Mouse (Mus musculus): Measurements from ENCODE around the gene Fam71b.
"Not testable (repeated sequence)": the region's sequence is repeated elsewhere in the genome, so short reads cannot be mapped to it uniquely, and the experiment has no call there.

The Fam71b gene

DNA sequence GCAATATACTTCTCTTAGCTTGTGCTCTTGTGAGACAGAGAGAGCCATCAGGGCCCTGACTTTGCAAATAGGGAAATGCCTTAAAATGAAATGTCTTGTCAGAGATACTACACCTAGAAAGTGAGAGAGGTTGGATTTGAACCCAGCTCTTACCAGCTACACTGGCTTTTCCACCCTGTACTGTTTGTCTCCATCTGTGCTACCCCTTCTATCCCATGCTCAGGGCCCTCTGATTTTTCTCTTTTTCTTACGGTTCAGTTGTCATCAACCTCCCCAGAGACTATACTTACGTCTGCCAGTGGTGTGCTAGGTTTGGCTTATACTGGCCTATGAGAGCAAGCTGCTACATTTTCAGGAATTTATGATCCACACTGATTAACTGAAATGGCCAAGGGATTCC, 11.4 kb upstream of the Fam71b start:
- DNase-seq (ENCODE audit: low spot score) = no peak

DNA sequence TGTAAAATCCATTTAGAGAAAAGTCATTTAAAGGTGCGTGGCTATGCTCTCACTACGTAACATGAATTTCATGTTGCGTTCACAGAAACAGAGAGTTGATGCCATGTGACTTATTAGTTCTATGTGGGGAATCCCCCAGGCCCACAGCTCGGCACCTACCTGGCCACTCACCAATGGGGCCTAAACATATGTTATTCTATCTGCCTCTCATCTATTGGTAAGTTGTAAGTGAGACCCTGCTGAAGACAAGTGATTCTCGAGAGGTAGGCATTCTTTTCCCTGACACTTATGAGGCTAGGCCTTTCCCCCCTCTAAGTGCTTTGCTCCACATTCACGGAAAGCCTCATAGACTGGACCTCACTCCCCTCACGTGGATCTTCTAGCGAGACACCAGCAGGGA, 9.8 kb upstream of the Fam71b start:
- DNase-seq (ENCODE audit: low spot score) = no peak

DNA sequence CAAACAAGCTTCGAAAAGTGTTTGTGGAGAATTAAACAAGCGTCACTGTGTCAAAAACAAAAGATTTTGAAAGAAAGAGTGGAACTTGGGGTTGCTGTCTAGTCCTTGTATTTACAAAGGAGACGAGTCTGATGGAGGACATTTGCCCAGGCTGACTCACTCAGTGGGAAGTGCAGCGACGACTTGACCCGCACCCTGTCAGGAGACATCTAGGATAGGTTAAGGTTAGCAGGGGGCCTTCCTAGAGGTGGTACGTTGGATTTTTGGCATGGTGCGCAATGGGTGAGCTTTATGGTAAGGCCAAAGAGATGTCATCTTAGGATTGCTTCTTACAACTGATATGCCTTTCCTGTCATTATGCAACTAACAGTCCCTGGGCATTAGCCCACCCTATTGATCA, 9.3 kb upstream of the Fam71b start:
- no peak for DNase-seq (ENCODE audit: low spot score)

DNA sequence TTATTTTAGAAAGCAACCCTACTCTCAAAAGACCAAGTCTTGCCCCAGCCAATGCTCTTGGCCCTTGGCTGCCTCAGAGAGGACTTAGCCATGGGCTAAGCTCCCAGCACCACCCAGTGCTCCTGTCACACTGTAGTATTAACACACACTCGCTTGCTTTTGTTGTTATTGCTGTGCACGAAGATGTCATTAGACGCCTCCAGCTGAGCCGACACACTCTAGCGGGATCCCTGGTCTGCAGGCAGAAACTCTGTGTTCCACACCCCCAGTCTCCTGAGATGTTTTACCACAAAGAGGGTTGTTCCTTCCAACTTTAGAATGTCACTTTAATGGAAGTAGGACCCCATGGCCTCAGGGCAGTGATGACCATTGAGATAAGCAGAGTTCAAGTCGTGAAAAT, 7.9 kb upstream of the Fam71b start:
- DNase-seq (ENCODE audit: low spot score) = no peak

DNA sequence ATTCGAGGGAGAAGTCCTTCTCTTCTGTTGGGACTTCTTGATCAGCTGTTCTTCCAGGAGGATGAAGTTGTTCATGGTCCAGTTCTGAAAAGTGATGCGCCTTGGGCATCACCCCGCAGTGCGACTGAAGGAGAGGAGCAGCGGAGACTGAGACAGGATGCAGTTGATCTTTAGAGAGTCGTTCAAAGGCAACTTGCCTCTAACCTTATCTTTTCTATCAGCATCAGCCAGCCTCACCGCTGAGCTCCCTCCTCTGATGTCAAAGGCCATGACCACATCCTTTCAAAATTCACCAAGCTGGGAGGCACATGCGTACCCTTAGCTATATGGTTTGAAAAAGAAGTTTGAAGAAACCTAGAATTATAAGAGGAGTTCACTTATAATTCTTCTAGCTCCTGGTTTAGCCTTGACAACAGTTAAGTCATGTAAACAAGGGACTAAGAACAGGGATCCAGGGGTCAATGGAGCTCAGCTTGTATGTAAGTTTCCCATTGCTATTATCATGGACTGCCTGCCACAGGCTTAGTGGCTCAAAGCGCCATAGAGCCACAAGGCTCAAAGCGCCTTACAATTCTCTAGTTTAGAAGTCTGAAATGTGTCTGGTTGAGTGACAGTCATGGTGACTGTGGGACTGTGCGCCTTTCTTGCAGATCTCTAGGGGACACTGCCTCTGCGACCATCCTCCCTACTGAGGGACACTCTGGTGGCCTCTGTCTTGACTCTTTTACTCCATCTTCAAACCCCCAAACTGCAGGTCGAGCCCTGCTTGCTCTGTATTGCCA, 6.8 kb upstream of the Fam71b start, which contains the start of gene Itk:
Gene Itk, minus strand, starts transcription at position 180 of the 782 bp plus-strand sequence.
- DNase-seq (ENCODE audit: low spot score) = no peak

DNA sequence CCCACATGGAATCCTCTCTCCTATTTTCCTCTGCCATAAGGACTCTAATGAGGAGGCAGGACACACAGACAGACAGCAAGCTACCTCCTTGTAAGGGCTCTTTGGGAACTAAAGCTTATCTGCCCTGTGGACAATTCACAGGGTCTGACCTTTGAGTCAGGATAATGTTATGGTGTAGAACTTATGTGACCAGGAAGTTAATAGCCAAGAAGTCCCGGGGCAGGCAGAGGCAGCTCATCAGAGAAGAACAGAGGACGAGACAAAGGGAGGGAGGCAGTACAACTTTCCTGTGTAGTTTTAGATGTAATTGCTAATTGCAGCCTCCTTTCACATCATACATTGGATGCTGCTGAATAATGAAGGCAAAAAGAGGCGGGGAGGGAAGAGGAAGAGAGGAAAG, 5.7 kb upstream of the Fam71b start:
- DNase-seq (ENCODE audit: low spot score) = no peak

DNA sequence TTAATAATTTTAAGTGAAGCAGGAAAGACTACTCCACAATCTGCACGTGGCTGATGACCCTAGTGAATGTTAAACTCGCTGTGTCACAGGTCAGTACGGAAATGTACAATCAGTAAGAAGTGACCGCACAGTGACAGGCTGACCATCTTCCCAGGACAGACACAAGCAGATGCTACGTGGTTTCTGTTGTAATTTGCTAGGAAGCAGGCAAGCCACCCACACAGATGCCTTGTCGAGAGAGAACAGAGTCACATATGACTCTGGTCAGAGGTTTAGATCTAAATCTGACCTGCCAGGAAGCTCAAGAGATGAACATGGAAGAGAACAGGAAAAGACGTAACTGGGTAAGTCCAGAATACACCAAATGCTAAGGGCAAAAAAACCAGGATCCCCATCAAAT, 3.5 kb upstream of the Fam71b start:
- DNase-seq (ENCODE audit: low spot score) = no peak

DNA sequence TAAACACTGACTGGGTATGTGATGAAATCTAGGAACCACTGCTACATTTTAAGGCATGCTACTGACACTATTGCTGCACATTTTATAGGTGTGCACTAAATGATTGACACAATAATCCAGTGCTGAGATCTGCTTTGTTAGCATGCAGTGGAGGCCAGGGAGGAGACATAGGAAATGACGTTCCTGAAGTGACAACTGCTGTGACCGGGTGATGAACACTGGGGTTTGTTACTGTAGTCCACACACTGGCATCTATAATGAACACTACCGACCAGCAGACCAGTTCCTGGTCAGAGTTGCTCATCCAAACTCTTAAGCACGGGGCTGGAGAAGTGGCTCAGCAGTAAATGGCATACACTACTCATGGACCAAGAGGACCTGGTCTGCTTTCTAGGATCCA, 2.9 kb upstream of the Fam71b start:
- no peak for DNase-seq (ENCODE audit: low spot score)

DNA sequence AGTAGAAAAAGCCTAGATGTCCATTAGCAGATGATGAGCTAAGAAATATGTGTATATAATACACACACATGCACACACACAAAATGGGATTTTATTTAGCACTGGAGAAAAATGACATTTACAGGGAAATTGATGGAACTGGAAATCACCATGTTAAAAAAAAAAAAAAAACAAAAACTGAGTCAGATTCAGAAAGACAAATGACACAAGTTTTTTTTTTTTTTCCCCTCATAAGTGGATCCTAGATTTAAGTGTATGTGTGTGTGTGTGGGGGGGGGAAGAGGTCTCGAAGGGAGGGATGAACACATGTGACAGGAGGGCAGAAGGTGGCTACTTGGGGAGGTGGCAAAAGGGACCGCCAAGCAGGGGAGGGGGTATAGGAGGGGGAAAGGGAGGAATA, 1.3 kb upstream of the Fam71b start:
- no peak for DNase-seq (ENCODE audit: low spot score)

DNA sequence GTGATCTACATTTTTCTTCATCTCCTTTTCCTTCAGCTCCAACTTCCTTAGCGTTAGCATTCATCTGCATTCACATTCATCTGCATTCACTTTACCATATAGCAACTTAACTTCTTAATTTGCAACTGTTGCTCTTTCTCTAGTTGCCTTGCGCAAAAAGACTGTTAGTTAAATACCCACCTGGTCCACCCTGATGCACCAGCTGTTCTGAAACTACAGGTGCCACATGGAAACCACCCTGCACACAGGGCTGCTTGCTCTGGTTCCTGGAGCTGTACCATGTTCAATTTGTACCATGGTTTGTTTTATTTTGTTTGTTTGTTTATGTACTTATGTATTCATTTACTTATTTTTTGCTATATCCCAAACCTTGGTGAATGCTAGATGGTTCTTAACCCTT, 661 bp upstream of the Fam71b start:
- no peak for DNase-seq (ENCODE audit: low spot score)

DNA sequence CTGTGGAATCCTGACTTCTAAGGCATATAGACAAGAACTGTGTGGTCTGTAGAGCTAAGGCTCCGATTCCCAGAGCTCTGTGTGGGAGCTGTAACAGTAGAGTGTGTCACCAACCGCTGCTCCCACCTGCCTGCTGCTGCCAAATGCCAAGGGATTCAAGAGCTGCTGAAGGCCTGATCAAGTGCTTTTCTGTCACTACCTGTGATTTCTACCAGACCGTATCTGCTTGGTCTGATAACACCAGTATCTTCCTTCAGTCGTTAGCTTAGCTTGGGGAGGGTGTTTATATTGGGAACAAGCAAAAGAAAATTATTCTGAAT, 461 bp downstream of the Fam71b start:
- no peak for DNase-seq (ENCODE audit: low spot score)

DNA sequence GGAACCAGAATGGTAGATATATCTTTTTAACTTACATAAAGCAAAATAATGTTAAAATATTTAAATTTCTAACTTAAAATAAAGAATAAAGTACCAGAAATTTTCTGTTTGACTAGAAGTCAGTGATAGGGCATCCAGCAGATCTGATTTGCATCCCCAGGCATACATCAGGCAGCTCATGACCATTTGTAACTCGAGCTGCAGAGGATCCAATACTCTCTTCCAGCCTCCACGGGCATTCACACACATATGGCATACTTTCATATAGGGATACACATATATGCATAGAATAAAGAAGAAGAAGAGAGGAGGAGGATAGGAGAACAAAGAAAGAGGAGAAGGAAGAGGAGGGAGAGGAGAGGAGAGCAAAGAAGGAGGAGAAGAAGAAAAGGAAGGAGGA, 1.5 kb downstream of the Fam71b start:
- DNase-seq (ENCODE audit: low spot score) = no peak

DNA sequence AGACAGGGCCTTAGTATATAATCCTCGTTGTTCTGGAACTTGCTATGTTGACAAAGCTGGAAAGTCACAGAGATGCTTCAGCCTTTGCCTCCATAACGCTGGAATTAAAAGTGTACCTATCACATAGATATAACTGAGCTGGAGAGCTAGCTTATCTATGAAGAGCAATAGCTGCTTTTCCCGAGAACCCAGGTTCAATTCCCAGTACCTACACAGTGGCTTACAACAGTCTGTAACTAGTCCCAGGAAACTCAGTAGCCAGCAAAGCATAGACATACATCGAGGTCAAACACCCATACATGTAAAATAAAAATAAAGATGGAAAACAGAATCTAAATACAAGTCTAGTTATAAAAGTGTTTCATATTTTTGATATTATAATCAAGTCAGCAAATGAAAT, 2.1 kb downstream of the Fam71b start:
- no peak for DNase-seq (ENCODE audit: low spot score)

DNA sequence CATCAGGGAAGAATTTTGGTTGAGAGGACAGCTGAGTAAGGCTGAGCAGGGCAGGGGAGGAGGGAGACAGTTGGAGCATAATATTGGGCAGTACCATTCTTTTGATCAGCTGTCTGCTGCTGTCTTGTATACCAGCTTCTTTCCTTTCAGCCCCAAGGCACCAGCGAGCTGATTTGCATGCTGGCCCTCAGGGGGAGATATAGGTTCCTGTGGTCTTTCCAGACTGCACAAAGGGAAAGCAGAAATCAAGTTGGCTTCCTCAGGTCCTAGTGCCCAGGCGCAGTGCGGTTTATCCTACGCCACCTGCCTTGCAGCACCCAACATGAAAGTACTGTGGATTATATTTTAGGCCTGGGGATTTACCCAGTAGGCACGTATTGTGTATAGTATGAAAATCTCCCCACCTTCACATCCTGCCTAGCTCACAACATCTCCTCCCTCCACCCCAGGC, 2.6 kb downstream of the Fam71b start:
- DNase-seq (ENCODE audit: low spot score) = no peak

DNA sequence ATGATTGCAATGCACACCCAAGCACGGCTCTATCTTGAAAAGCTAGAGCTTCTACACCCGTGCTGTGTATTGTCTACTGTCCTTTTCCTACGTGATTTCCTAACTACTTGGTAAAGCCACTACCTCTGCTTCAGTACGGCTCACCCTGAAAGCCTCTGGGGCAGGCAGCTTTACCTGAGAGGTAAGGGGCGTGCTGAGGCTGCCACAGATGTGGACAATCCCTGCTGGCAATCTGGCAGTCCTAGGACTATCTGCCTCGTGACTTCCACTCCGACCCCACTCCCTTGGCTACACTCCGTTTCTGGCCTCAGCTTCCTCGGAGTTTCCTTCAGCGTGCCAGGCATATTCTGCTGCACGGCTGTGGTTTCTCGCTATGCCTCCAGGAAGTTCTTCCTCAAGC, 5.2 kb downstream of the Fam71b start:
- no peak for DNase-seq (ENCODE audit: low spot score)

DNA sequence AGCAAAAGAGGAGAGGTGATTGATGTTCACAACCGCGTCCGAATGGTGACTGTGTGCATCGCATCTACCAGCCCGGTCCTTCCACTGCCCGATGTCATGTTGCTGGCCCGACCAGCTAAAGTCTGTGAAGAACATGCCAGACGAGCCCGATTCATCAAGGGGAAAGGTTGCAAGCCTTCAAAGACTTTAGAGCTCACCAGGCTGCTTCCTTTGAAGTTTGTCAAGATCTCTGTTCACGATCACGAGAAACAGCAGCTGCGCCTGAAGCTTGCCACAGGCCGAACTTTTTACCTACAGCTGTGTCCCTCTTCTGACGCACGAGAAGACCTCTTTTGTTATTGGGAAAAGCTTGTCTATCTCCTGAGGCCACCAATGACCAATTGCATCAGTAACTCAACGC, 8.6 kb downstream of the Fam71b start:
- no peak for DNase-seq (ENCODE audit: low spot score)

DNA sequence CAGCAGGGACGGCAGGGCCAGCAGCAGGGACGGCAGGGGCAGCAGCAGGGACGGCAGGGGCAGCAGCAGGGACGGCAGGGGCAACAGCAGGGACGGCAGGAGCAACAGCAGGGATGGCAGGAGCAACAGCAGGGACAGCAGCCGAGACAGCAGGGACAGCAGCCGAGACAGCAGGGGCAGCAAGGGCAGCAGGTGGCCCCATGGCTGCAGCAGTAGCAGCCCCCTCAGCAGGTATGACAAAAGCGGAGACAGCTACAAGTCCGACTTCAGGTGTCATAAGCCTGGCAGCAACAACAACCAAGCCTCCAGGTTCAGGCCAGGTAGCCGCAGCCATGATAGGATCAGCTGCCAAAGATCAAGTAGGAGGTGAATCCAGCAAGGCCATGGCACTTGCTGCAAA, 10.4 kb downstream of the Fam71b start:
- DNase-seq (ENCODE audit: low spot score) = no peak

DNA sequence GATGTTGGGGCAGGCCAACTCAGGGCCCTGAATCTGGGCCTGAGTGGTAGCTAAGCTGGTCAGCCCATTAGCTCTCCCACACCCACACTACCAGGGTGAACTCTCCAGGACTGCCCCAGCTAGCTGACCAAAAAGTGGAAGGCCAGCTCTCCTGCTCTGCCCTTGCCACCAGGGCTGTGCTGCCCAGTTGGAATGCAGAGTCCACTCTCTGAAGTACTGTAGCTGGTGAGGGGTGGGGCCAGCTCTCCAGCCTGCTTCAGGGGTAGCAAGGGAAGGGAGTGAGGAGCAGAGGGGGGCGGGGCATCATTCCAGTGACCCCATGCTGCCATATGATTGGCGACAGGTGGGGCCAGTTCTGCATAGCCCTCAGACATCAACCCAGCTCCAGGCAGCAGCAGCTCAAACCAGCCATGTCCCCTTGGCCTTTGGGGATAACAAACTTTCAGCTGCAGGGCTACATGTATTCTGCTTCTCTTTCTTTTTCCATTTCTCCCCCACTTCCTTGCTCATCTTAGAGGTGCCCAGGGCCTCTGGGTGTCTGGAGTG, 13.7 kb downstream of the Fam71b start:
- DNase-seq (ENCODE audit: low spot score) = no peak

DNA sequence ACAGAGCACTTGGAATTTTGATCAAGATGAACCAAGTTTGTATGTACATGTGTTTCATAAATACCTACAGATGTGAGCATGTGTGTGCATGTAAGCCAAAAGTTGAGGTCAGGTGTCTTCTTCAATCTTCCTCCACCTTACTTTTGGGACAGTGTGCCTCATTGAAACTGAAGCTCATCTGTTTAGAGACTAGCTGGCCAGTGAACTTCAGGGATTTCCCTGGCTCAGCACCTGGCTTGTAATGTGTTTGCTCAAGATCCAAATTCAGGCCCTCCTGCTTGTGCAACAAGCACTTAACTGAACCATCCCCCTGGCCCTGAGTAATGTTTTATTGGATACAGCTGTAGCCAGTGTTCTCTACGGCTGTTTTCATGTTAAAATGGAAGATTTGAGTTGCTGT, 22.1 kb downstream of the Fam71b start:
- no peak for DNase-seq (ENCODE audit: low spot score)

DNA sequence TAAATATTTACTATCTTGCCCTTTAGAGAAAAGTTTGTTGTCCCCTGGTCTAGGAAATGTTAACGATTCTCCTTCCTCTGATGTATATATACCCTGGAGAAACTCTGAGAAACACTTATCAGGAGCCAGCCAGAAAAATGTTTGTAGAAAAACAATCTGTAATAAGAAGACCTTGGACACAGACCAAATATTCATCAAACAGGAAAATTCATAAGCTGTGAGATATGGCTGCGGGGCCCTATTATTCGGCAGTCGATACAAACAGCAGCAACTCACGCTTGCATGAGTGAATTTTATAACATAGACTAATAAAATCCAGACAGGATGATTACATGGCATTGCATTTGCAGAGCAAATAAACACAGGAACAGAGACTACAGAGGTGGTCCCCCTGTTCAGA, 22.5 kb downstream of the Fam71b start:
- DNase-seq (ENCODE audit: low spot score) = no peak

DNA sequence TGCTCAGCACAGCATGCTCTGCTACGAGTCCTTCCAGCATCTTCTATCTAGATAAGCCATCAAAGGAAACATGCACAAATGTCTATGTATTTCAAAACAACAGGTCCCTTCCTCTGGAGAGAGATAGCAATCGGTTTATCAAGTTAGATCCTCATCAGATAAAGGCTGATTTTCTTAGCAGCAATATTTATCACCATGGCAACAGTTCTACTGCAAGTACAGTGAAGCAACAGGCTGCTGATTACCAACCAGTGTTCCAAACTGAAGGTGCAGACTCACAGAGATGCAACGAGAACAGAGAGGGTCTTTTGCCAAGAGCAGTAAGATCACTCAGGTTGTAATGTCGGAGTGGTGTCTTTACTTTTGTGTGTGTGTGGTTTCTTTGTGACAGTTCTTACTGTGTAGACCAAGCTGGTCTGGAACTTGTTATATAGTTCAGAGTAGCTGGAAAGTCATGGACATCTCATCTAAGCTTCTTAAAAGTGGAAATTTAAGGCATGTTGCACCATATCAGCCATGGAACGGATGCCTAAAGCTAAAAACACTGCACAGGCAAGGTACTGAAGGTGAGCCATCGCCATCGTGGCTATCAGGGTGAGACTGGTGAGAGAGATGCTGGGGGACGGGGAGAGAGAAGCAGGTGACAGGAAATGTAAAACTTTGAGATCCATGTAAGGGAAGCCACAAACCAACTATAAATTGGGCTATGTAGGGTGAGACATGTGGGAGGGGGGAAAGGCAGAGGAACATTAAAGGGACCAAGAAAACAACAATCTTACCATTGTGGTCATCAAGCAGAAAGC, 24.9 kb downstream of the Fam71b start:
- no peak for DNase-seq (ENCODE audit: low spot score)

DNA sequence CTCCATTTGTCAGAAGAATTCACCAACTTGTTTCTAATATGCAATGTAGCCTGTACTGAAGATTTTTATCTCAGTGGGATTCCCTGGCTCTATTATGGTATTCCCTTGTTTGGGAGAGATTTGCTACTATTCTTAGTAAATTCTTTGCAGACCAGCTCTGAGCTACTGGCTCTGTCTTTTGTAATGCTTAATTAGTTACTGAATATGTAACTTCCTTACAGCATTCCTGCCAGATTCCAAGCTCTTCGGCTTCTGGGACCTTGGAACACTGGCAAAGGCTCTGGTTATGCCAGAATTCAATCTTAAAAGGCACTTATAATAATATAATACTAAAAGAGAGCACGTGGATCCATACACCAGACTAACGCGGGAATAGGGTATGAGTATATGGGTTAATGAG, 31.8 kb downstream of the Fam71b start:
- not testable (repeated sequence) for DNase-seq (ENCODE audit: low spot score)

DNA sequence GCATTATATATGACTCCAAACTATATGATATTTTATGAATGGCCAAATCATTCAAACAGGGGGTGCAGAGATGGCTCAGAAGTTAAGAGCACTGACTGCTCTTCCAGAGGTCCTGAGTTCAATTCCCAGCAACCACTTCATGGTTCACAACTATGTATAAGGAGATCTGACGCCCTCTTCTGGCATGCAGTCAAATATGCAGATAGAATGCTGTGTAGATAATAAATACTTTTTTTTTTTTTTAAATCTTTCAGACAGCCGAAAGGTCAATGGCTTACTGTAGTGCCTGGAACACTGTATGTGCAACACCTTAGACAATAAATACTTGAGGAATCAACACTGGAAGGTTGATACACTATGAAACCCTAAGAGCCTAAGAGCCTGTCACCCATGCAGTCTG, 33.8 kb downstream of the Fam71b start:
- DNase-seq (ENCODE audit: low spot score) = no peak

All from left cerebral cortex, adult 11 months (tissue).